Mouse (Mus musculus) splenic B cell, adult 2 months (primary cell): ENCODE results near the gene Prkcz.

Experiments
- DNase-seq: peaks from one replicate; pipeline ENCODE4 v3.0.0-alpha.2; 2011; ENCODE audit warnings: low read depth, low spot score
- H3K27me3 ChIP-seq: 2 replicates; pipeline ENCODE4 v1.6.1; 2012; ENCODE audit warnings: mild to moderate bottlenecking, low read length, moderate library complexity, mixed read lengths; ENCODE audit not compliant: control insufficient read depth, poor library complexity, insufficient read depth, severe bottlenecking
- H3K36me3 ChIP-seq: 2 replicates; pipeline ENCODE4 v1.6.1; 2012; ENCODE audit warnings: mild to moderate bottlenecking, low read length, moderate library complexity, mixed read lengths; ENCODE audit not compliant: control insufficient read depth, poor library complexity, insufficient read depth, severe bottlenecking

Gene Prkcz

GRCm38 (mm10) chr4:155288586-155288985, 72.6 kb downstream of the Prkcz start:
- peak; percentile 26 for DNase-seq

GRCm38 (mm10) chr4:155287713-155288112, 73.4 kb downstream of the Prkcz start:
- no peak for DNase-seq

More at GRCm38 (mm10) chr4:155288586-155288985, 72.6 kb downstream of the Prkcz start:
- H3K27me3 ChIP-seq, result no peaks in the 10 kb centered on the region
- no peaks in the 10 kb centered on the region for H3K36me3 ChIP-seq

GRCm38 (mm10) chr4:155286090-155286489, 75.1 kb downstream of the Prkcz start:
- no peak for DNase-seq
- H3K36me3 ChIP-seq, result no peaks in the 10 kb centered on the region
- H3K27me3 ChIP-seq, result no peaks in the 10 kb centered on the region

More at GRCm38 (mm10) chr4:155287713-155288112, 73.4 kb downstream of the Prkcz start:
- no peaks in the 10 kb centered on the region for H3K27me3 ChIP-seq
- H3K36me3 ChIP-seq, result no peaks in the 10 kb centered on the region

- DNase-seq, result no peak
- H3K36me3 ChIP-seq, result no peaks in the 10 kb centered on the region
- H3K27me3 ChIP-seq, result no peaks in the 10 kb centered on the region
These were observed 76.4 kb downstream of the Prkcz start for GRCm38 (mm10) chr4:155284521-155285379.

- no peak for DNase-seq
- no peaks in the 10 kb centered on the region for H3K27me3 ChIP-seq
- H3K36me3 ChIP-seq, result no peaks in the 10 kb centered on the region
These were observed 77.6 kb downstream of the Prkcz start for GRCm38 (mm10) chr4:155283585-155283984.

- no peaks in the 10 kb centered on the region for H3K36me3 ChIP-seq
- no peak for DNase-seq
- no peaks in the 10 kb centered on the region for H3K27me3 ChIP-seq
These were observed 78.1 kb downstream of the Prkcz start for GRCm38 (mm10) chr4:155283001-155283503.

- Histone ChIP-seq H3K36me3 (no peaks in the 10 kb centered on the region), H3K27me3 (no peaks in the 10 kb centered on the region)
- no peak for DNase-seq
These were observed 78.9 kb downstream of the Prkcz start for GRCm38 (mm10) chr4:155282231-155282630.

GRCm38 (mm10) chr4:155281652-155282051, 79.5 kb downstream of the Prkcz start:
- Histone ChIP-seq H3K36me3 (no peaks in the 10 kb centered on the region), H3K27me3 (no peaks in the 10 kb centered on the region)

GRCm38 (mm10) chr4:155281227-155281626, 79.9 kb downstream of the Prkcz start:
- Histone ChIP-seq H3K27me3 (no peaks in the 10 kb centered on the region), H3K36me3 (no peaks in the 10 kb centered on the region)
- no peak for DNase-seq

More at GRCm38 (mm10) chr4:155281652-155282051, 79.5 kb downstream of the Prkcz start:
- DNase-seq, result no peak

GRCm38 (mm10) chr4:155280768-155281121, 80.4 kb downstream of the Prkcz start:
- Histone ChIP-seq H3K36me3 (no peaks in the 10 kb centered on the region), H3K27me3 (no peaks in the 10 kb centered on the region)
- DNase-seq, result no peak

GRCm38 (mm10) chr4:155279926-155280767, 81.0 kb downstream of the Prkcz start:
- no peaks in the 10 kb centered on the region for H3K27me3 ChIP-seq
- H3K36me3 ChIP-seq, result no peaks in the 10 kb centered on the region
- no peak for DNase-seq

GRCm38 (mm10) chr4:155279054-155279453, 82.1 kb downstream of the Prkcz start:
- Histone ChIP-seq H3K36me3 (no peaks in the 10 kb centered on the region), H3K27me3 (no peaks in the 10 kb centered on the region)
- peak; percentile 18 for DNase-seq

- Histone ChIP-seq H3K27me3 (no peaks in the 10 kb centered on the region), H3K36me3 (no peaks in the 10 kb centered on the region)
- DNase-seq, result no peak
These were observed 83.2 kb downstream of the Prkcz start for GRCm38 (mm10) chr4:155277963-155278362.

- Histone ChIP-seq H3K36me3 (no peaks in the 10 kb centered on the region), H3K27me3 (no peaks in the 10 kb centered on the region)
- DNase-seq, result no peak
These were observed 86.3 kb downstream of the Prkcz start for GRCm38 (mm10) chr4:155274851-155275250.

GRCm38 (mm10) chr4:155274451-155274850, 86.7 kb downstream of the Prkcz start:
- no peak for DNase-seq
- H3K27me3 ChIP-seq, result no peaks in the 10 kb centered on the region
- H3K36me3 ChIP-seq, result no peaks in the 10 kb centered on the region
